Mouse (Mus musculus): ENCODE results near the gene Dhrs13.

Dhrs13 gene

DNA sequence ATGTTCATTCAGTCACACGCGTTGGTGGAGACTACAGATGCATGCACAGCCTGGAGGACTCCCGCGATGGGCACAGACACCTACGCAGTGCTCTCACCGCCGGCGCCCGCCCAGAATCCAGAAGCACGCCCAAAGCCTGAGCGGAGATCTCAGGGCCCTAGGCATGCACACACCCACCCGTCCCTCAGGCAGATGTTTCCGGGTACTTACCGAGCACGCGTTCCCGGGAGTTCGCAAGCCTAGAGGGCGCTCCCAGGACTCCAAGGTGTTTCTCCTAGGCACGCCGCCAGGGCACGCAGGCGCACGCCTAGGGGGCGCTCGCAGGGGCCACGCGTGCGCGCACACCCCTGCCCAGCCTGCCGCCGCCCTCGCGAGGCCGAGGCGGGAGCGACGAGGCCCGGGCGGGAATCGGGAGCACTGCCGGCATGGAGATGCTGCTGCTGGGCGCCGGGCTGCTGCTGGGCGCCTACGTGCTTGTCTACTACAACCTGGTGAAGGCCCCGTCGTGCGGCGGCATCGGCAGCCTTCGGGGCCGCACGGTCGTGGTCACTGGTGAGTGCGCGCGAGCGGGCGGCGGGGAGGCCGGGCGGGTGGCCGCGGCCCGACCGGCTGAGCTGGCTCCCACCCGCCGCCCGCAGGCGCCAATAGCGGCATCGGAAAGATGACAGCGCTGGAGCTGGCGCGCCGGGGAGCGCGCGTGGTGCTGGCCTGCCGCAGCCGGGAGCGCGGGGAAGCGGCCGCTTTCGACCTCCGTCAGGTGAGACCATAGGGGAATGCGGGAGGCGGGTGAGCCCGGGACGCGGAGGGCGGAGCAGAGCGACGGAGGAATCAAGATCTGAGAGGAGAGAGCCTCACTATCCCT lies at the start of gene Dhrs13:
Gene Dhrs13 (plus strand): TSS at position 334 of the 862 bp plus-strand sequence.
- peak; percentile 83 for DNase-seq (ENCODE audit: low spot score)

DNA sequence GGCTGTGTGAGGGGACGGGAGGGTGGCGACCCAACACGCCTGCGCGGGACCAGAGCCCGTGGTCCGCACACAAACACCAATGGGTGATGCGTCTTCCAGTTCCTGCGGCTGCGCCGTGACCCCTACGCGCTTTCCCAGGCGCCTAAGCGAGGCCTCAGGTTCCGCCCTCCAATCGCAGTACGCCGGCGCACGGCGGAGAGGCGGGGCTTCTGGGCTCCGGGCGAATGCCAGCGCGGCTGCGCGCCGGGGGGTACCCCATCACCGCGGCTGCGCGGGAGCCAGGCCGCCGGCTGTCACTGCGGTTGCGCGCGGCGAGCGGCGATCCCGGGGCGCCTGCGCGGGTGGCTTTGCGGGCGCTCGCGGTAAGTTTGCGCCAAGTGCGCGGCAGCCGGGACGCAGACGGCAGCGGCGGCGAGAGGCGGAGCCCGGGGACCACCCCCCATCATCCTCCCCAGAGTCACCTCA lies 49.6 kb upstream of the Dhrs13 start, which contains the start of gene Phf12:
Gene Phf12 (plus strand): TSS at position 314 of the 465 bp plus-strand sequence.
- peak; percentile 97 for DNase-seq (ENCODE audit: low spot score)

DNA sequence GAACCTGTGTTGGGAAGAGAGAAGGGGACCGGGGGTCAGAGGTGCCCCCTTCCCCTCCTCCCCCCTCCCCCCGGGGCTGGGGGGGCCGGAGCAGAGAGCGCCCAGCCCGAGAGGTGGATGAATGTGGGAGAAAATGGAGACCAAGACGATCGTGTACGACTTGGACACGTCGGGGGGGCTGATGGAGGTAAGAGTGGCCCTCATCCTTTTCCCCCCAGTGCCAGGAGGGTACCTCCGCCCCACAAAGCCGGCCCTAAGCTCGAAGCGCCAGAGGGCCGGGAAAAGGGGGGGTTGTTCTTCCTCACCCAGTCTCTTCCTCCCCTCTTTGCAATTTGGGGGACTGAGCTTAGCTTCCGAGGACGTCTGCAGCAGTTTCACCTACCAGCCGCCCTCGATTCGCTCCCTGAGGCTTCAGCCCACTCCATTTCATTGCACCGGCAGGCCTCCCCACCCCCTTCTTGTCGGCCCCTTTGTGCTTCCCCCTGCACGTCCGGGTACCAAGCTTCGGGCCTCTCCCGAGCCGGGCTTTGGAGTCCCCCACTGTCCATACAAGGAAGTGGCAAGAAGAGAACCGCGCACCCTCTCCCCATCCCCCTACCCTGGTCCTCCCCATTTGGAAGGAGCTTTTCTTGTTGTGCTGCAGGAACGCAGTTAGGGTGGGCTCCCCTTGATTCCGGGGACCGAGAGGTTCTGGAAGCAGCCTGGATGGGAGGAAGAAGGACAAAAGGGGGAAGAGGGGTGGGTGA lies 48.7 kb upstream of the Dhrs13 start:
- peak; percentile 16 for DNase-seq (ENCODE audit: low spot score)

DNA sequence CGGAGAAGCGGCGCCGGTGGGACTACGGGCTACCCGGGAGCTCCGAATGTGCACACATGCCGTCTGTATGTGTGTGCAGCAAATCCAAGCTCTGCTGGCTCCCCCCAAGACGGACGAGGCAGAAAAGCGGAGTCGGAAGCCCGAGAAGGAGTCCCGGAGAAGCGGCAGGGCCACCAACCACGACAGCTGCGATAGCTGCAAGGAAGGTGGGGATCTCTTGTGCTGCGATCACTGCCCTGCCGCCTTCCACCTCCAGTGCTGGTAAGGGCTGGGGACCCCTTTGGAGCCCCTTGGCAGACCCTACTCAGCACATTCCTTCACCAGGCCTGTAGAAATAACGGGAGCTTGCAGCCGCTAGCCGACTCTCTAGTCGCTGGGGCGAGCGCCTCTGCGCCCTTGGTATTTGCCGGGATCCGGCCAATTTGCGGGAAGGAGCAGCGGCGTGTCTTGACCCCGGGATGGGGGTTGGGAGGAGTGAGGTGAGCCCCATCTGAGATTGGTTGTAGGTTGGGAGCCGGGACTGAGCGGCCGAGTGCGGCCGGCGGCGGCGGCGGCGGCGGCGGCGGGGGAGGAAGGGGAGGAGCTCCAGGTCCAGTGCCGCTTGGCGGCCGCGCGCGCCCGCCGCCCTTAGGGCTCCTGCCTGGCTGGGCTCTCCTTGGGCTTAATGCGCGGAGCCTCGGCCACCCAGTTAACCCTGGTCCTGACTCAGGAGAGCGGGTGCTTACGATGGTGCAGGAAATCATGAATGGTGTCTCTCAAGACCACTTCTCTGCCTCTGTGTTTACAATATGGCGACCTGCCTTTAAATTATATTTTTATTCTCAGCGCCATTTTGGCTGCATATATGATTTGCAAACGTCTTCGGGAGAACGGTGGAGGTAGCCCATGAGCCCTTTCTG lies 47.9 kb upstream of the Dhrs13 start:
- peak; percentile 50 for DNase-seq (ENCODE audit: low spot score)

DNA sequence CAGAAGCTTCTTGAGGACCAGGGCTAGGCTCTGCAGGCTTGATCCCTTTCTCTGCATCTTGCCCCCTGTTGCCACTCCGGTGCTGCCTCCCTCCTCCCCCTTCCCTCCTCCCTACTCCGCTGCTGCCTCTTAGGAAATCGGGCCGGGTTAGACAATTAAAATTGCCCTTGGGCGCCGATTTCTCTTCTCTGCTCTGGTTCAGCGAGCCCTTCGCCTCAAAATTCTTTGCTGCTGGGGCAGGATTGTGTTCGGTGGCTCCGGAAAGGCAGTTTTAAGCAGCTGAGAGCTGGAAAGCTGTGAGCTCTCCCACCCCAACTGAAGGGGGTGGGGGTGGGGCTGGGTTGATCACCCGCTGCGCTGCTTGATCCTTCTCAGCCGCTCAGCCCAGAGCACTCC lies 47.2 kb upstream of the Dhrs13 start:
- DNase-seq (ENCODE audit: low spot score), result peak; percentile 41

DNA sequence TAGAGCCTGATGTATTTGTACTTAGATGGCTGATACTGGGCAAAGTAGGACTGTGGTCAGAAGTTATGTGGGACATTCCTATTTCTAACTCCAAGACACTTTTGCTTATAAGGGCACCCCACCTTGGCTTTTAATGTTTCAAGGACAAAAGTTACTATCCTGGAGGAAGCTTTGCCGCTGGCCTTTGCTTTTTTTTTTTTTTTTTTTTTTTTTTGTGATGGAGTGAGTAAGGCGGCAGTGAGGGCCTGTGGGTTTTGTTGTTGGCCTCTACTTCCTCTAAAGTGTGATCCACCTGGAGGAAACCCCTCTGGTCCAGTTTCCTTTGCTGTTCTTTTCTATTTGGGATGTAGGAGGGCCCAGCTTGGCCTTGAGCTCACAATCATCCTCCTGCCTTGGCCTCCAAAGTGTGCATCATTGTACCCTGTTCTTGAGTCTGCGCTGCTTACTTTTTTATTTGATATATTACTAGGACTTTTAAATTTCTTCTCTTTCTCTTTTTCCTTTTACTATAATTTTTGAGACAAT lies 46.5 kb upstream of the Dhrs13 start:
- no peak for DNase-seq (ENCODE audit: low spot score)

DNA sequence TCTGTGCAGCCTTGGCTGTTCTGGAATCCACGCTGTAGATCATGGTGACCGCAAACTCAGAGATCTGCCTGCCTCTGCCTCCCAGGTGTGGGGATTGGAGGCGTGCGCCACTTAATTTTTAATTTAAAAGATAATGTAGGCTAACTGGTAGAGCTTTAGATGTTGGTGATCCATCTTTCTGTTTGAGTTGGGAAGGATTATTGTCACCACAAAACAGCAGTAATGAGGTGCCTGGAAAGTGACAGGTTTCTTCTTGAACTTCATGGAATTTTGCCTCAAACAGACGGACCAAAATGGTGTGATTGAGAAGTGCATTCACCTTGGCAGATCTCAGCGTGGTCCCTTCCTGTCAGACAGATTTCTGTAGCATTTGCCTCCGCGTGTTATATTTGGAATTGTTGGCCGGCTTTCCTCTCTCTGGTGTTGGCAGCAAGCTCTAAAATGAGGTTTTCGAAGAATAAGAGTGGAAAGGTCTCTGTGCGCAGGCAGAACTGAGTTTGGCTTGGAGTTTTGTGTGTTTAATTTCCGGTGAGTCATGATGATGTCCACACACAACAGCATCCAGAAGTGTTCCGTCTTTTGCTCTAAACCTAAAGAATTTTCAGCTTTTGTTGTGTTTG lies 42.9 kb upstream of the Dhrs13 start:
- DNase-seq (ENCODE audit: low spot score), result no peak

DNA sequence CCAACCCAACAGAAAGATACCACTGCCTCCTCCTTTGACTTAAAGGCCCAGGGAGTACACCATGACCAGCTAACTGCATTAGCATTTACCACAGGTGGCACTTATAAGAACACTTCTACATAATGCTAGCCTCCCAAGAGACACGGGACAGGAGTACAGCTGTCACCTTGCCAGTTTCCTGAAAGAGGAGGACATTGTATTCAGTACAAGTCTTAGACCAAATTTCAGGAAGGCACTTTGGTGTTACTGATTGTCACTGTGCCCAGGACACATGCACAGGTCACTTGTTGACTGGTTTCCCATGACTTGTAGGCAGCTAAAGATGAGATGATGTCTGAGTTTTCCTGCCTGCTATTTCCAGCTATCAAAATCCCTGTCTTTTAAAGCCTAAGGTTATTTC lies 36.5 kb upstream of the Dhrs13 start:
- no peak for DNase-seq (ENCODE audit: low spot score)

DNA sequence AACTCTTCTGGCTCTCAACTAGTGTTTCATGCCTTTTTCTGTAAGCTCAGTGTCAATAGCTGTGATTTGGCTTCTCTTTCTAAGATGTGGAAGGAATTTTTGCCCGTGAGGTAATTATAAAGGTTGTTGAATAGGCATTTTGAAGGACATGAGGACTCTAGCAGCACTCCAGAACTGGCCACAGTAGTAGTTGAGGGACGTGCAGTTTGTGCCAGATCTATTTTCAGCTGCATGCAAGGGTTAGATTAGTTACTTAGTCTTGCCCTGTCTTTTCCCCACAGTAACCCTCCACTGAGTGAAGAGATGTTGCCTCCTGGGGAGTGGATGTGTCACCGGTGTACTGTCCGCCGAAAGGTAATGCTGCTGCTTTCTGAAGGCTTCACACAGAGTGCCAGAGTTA lies 25.6 kb upstream of the Dhrs13 start:
- DNase-seq (ENCODE audit: low spot score), result no peak

DNA sequence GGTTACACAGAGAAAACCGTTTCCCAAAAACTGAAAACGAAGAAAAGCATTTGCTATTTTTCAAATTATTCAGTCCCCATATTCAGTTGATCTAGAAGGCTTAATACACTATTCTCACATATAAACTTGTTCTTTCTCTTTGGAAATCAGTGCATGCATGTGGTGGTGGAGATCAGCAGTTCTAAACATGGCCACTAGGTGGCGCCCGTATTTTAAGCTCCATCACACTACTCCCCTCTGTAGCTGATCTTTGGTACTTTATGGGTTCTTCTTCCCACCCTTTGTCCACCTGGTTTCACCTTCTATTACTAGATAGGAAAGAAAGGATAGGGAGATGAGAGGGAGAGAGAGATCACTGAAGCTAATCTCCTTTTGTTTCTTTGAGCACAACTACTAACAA lies 12.4 kb upstream of the Dhrs13 start:
- DNase-seq (ENCODE audit: low spot score), result peak; percentile 35

DNA sequence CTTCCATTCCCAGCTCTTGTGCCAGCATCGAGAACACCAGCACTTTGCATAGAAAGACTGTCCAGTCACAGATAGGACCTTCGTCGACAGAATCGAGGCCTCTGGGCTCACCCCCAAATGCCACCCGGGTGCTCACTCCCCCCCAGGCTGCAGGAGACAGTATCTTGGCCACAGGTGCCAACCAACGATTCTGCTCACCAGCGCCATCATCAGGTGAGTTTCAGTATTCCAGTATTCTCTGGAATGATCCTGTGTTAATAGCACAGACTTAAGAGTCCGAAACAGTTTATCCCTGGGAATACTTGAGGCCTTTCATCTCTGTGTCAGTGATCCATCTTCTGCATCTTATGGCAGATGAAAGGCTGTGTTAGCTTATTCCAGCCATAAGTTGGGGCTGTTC lies 8.5 kb upstream of the Dhrs13 start:
- DNase-seq (ENCODE audit: low spot score), result no peak

DNA sequence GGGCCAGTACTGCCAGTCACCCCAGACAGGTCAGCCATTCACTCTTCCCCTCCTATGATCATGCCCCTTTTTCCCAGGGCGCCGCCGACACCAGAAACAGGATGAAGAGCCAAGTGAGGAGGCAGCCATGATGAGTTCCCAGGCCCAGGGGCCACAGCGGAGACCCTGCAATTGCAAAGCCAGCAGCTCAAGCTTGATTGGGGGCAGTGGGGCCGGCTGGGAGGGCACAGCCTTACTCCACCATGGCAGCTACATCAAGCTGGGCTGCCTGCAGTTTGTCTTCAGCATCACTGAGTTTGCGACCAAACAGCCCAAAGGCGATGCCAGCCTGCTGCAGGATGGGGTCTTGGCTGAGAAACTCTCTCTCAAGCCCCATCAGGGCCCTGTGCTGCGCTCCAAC lies 2.8 kb upstream of the Dhrs13 start:
- no peak for DNase-seq (ENCODE audit: low spot score)

DNA sequence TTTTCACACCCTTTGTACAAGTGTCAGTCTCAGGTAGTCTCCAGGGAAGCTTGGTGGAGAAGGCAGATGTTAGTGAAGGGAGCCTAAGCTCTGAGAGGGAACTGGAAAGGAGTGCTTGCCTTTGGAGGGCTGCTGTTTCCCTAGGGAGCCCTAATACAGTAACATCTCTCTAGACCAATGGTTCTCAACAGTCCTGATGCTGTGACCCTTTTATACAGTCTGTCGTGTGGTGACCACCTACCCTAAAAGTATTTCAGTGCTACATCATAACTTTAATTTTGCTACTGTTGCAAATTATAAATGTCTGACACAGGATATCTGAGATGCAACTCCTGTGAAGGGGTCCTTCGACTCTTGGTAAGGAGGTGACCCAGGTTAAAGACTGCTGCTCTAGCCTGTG lies 1.5 kb upstream of the Dhrs13 start:
- no peak for DNase-seq (ENCODE audit: low spot score)

DNA sequence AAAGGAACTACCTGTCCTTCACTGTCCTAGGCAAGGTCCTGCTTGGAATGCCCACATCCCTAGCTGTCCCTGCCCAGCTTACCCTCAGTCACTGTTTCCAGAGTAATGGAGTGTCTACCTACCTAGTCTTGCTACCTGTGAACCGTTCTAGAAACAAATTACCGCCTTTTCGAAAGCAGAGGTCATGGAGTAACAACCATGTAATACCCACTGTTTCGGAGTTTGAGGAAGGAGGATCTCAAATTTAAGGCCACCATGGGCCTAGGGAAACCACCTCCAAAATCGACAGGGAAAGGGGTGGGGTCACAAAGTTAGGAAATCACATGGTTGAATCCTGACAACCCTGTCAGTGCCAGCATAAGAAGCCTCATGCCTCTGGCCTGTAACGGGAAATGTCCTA lies 691 bp upstream of the Dhrs13 start:
- no peak for DNase-seq (ENCODE audit: low spot score)

DNA sequence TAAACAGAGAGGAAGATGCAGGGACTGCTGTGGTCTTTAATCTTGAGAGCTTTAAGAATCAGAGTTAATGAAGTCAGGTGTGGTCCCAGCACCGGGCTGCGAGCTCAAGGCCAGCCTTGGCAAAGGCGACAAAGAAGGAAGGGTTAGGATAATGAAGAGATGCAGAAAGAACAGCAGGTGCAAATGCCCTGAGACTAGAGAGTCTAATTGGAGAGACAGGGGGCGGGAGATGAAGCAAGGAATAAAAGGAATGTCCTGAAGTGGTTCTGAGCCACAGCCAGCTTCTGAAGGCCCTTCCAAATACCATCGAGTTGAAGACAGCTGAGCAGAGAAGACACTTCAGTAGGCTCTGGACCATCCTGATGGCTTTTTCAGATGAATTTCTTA lies 722 bp downstream of the Dhrs13 start:
- DNase-seq (ENCODE audit: low spot score), result no peak

DNA sequence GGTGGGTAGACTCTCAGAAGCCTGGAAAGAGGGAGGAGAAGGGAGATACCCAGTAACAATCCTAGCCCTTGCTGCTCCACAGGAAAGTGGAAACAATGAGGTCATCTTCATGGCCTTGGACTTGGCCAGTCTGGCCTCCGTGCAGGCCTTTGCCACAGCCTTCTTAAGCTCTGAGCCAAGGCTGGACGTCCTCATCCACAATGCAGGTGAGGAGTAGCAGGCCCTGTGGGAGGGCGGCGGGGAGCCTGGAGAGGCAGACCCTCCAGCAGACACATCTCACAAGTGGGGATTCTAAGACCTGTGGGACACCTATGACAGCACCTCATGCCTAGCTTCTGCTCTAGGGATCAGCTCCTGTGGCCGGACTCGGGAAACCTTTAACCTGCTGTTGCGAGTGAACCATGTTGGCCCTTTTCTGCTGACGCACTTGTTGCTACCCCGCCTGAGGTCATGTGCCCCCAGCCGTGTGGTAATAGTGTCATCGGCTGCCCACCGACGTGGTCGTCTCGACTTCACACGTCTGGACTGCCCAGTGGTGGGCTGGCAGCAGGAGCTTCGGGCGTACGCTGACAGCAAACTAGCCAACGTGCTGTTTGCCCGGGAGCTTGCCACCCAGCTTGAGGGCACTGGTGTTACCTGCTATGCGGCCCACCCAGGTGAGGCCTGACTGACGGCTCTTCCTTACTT lies 2.0 kb downstream of the Dhrs13 start:
- DNase-seq (ENCODE audit: low spot score), result no peak

DNA sequence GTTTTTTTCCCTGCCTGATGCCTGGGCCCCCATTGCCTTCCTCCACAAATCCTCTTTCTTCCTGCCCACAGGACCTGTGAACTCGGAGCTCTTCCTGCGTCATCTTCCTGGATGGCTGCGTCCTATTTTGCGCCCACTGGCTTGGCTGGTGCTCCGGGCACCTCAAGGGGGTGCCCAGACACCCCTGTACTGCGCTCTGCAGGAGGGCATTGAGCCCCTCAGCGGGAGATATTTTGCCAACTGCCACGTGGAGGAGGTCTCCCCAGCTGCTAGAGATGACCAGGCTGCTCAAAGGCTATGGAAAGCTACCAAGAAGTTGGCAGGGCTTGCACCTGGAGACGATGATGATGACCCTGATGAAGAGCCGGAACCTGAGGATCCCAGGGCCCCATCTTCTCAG lies 4.7 kb downstream of the Dhrs13 start:
- no peak for DNase-seq (ENCODE audit: low spot score)

DNA sequence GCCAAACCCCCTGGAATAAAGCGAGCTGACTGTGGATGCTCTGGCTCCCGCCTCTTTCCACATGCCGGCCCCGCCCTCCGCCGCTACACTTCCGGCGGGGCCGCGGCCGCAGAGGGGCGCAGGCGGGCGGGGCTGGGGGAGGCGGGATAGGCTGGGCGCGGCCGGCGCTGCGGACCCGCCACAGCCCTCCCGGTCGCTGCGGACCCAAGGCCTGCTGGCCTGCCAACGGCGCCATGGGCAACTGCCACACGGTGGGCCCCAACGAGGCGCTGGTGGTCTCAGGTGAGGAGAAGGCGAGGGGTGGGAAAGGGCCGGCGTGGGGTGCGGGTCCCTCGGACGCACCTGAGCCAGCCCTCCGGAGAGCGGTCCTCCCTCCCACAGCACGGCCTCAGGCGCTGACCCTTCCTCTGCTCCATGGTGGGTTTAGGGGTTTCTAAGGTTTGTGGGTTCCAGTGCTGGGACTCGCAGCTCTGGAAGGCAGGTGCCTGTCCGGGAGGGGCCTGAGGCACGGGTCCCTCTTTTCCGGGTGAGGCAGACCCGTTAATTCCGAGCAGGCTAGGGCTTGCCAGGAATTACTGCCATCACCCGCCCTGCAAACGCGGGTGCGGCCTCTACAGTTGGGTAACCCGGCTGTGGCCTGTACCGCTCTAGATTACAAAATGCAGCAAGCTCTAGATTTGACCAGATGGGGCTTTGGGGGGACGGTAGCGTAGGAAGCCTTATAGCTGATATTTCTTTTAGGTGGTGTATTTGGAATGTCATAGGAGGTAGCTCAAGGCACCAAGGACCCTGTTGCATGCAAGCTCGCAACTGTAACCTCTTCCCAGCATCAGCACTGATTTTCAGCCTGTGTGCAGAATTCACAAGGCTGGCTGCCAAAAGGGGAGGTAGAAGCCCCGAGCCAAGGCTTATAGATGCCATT lies 6.0 kb downstream of the Dhrs13 start, which contains the start of gene Flot2:
Gene Flot2 (plus strand): TSS at position 101 of the 922 bp plus-strand sequence.
- DNase-seq (ENCODE audit: low spot score), result peak; percentile 31

DNA sequence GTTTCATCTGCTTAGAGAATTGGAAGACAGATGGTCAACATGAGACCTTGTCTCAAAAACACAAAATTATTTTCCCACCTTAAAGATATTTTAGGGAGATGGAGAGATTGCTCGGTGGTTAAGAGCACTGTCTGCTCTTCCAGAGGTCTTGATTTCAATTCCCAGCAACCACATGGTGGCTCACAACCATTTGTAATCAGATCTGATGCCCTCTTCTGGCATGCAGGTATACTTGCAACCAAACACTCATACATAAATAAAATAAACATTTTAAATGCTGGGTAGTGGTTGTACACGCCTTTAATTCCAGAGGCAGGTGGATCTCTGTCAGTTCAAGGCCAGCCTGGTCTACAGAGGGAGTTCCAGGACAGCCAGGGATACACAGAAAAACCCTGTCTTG lies 8.8 kb downstream of the Dhrs13 start:
- DNase-seq (ENCODE audit: low spot score), result no peak
